Mouse (Mus musculus) splenic B cell, adult 2 months (primary cell): Measurements from ENCODE around the gene Lpar3.

Experiments
- DNase-seq: peaks from one replicate; pipeline ENCODE4 v3.0.0-alpha.2; 2011; ENCODE audit warnings: low read depth, low spot score
- H3K27me3 ChIP-seq: 2 replicates; pipeline ENCODE4 v1.6.1; 2012; ENCODE audit warnings: mild to moderate bottlenecking, low read length, moderate library complexity, mixed read lengths; ENCODE audit not compliant: control insufficient read depth, poor library complexity, insufficient read depth, severe bottlenecking
- H3K36me3 ChIP-seq: 2 replicates; pipeline ENCODE4 v1.6.1; 2012; ENCODE audit warnings: mild to moderate bottlenecking, low read length, moderate library complexity, mixed read lengths; ENCODE audit not compliant: control insufficient read depth, poor library complexity, insufficient read depth, severe bottlenecking

Gene Lpar3

GRCm38 (mm10) chr3:146292515-146292914 lies 71.8 kb downstream of the Lpar3 start:
- no peaks in the 10 kb centered on the region for H3K27me3 ChIP-seq
- DNase-seq, result no peak
- H3K36me3 ChIP-seq, result no peaks in the 10 kb centered on the region

- DNase-seq, result no peak
- Histone ChIP-seq H3K27me3 (no peaks in the 10 kb centered on the region), H3K36me3 (no peaks in the 10 kb centered on the region)
Measured at GRCm38 (mm10) chr3:146302451-146302850, 81.7 kb downstream of the Lpar3 start.

- H3K27me3 ChIP-seq, result no peaks in the 10 kb centered on the region
- H3K36me3 ChIP-seq, result no peaks in the 10 kb centered on the region
- no peak for DNase-seq
Measured at GRCm38 (mm10) chr3:146303194-146303593, 82.4 kb downstream of the Lpar3 start.

GRCm38 (mm10) chr3:146304556-146305405 lies 84.0 kb downstream of the Lpar3 start:
- Histone ChIP-seq H3K27me3 (no peaks in the 10 kb centered on the region), H3K36me3 (no peaks in the 10 kb centered on the region)
- no peak for DNase-seq

GRCm38 (mm10) chr3:146307341-146307740 lies 86.6 kb downstream of the Lpar3 start:
- no peaks in the 10 kb centered on the region for H3K27me3 ChIP-seq
- no peaks in the 10 kb centered on the region for H3K36me3 ChIP-seq
- DNase-seq, result no peak

GRCm38 (mm10) chr3:146307886-146308285 lies 87.1 kb downstream of the Lpar3 start:
- Histone ChIP-seq H3K27me3 (no peaks in the 10 kb centered on the region), H3K36me3 (no peaks in the 10 kb centered on the region)
- DNase-seq, result no peak

- DNase-seq, result no peak
- no peaks in the 10 kb centered on the region for H3K27me3 ChIP-seq
- no peaks in the 10 kb centered on the region for H3K36me3 ChIP-seq
Measured at GRCm38 (mm10) chr3:146309586-146309985, 88.8 kb downstream of the Lpar3 start.

- DNase-seq, result no peak
- H3K36me3 ChIP-seq, result no peaks in the 10 kb centered on the region
- no peaks in the 10 kb centered on the region for H3K27me3 ChIP-seq
Measured at GRCm38 (mm10) chr3:146311121-146311538, 90.4 kb downstream of the Lpar3 start.

- Histone ChIP-seq H3K36me3 (no peaks in the 10 kb centered on the region), H3K27me3 (no peaks in the 10 kb centered on the region)
- no peak for DNase-seq
Measured at GRCm38 (mm10) chr3:146315414-146315813, 94.7 kb downstream of the Lpar3 start.

GRCm38 (mm10) chr3:146316293-146316692 lies 95.5 kb downstream of the Lpar3 start:
- no peaks in the 10 kb centered on the region for H3K27me3 ChIP-seq
- no peak for DNase-seq
- no peaks in the 10 kb centered on the region for H3K36me3 ChIP-seq

- DNase-seq, result no peak
- Histone ChIP-seq H3K36me3 (no peaks in the 10 kb centered on the region), H3K27me3 (no peaks in the 10 kb centered on the region; the same call in 1 of the 2 replicates)
Measured at GRCm38 (mm10) chr3:146317366-146317765, 96.6 kb downstream of the Lpar3 start.

- DNase-seq, result no peak
- Histone ChIP-seq H3K27me3 (no peaks in the 10 kb centered on the region; the same call in 1 of the 2 replicates), H3K36me3 (no peaks in the 10 kb centered on the region)
Measured at GRCm38 (mm10) chr3:146317911-146318310, 97.1 kb downstream of the Lpar3 start.

GRCm38 (mm10) chr3:146318520-146318938 lies 97.8 kb downstream of the Lpar3 start:
- no peak for DNase-seq
- Histone ChIP-seq H3K27me3 (no peaks in the 10 kb centered on the region; the same call in 1 of the 2 replicates), H3K36me3 (no peaks in the 10 kb centered on the region)

- no peaks in the 10 kb centered on the region; the same call in 1 of the 2 replicates for H3K27me3 ChIP-seq
- DNase-seq, result no peak
Measured at GRCm38 (mm10) chr3:146318987-146319386, 98.2 kb downstream of the Lpar3 start.

GRCm38 (mm10) chr3:146319503-146319902 lies 98.7 kb downstream of the Lpar3 start:
- DNase-seq, result no peak

More at GRCm38 (mm10) chr3:146318987-146319386, 98.2 kb downstream of the Lpar3 start:
- H3K36me3 ChIP-seq, result no peaks in the 10 kb centered on the region

More at GRCm38 (mm10) chr3:146319503-146319902, 98.7 kb downstream of the Lpar3 start:
- Histone ChIP-seq H3K36me3 (no peaks in the 10 kb centered on the region), H3K27me3 (no peaks in the 10 kb centered on the region; the same call in 1 of the 2 replicates)
